Mouse (Mus musculus) hindbrain, embryonic 16.5 days (tissue): Measurements from ENCODE around the gene Bbc3. TPM values are rescaled to one million over a fixed set of nuclear protein-coding genes. Genes with fewer than 3 reads are reported as not detected.

Source experiments
- ATAC-seq: fragments of 200-750 bp; cut with Nextera tagmentation; 2 replicates; pipeline ENCODE4 v1.8.0; 2017; ENCODE audit warnings: moderate TSS enrichment, moderate library complexity
- H3K27ac ChIP-seq: fragments of 300-500 bp; sonication (generic); 2 replicates; pipeline ENCODE4 v1.5.1; 2014; ENCODE audit warnings: low read depth, mild to moderate bottlenecking, control low read depth, low read length, moderate library complexity
- H3K27me3 ChIP-seq: fragments of 300-500 bp; sonication (generic); replicated peaks from 2 replicates; pipeline ENCODE4 v1.6.1; 2014; ENCODE audit warnings: low read length; ENCODE audit not compliant: control insufficient read depth, insufficient read depth
- H3K36me3 ChIP-seq: fragments of 300-500 bp; sonication (generic); 2 replicates; pipeline ENCODE4 v1.6.1; 2014; ENCODE audit warnings: mild to moderate bottlenecking, low read length, moderate library complexity, mixed read lengths; ENCODE audit not compliant: control insufficient read depth, insufficient read depth
- H3K4me1 ChIP-seq: fragments of 300-500 bp; sonication (generic); 2 replicates; pipeline ENCODE4 v1.6.1; 2014; ENCODE audit warnings: low read depth, low read length; ENCODE audit not compliant: control insufficient read depth, insufficient read depth
- H3K4me2 ChIP-seq: fragments of 300-500 bp; sonication (generic); 2 replicates; pipeline ENCODE4 v1.6.1; 2014; ENCODE audit warnings: mild to moderate bottlenecking, low read length, control low read depth, moderate library complexity
- H3K4me3 ChIP-seq: fragments of 300-500 bp; sonication (generic); 2 replicates; pipeline ENCODE4 v1.5.1; 2014; ENCODE audit warnings: mild to moderate bottlenecking, low read length, control low read depth, moderate library complexity
- H3K9ac ChIP-seq: fragments of 300-500 bp; sonication (generic); 2 replicates; pipeline ENCODE4 v1.6.1; 2014; ENCODE audit warnings: low read depth, mild to moderate bottlenecking, control low read depth, low read length, moderate library complexity
- H3K9me3 ChIP-seq: fragments of 300-500 bp; sonication (generic); 2 replicates; pipeline ENCODE4 v1.6.1; 2014; ENCODE audit warnings: mild to moderate bottlenecking, low read length, moderate library complexity; ENCODE audit not compliant: control insufficient read depth
- WGBS: fragments of 180-500 bp; shearing (Covaris S2); extraction: QIAGEN DNeasy Blood & Tissue Kit; methylation state at CpG from one replicate; pipeline ENCODE4 v1.1.7; 2014; 5-methylcytosine and 5-hydroxymethylcytosine counted together
- polyA plus RNA-seq: library from polyadenylated mRNA; unstranded; fragments of >200 nt; fragmentation: Nextera tagmentation; extraction: Ambion mirVana; gene quantifications from 2 replicates; pipeline ENCODE4 v1.2.1, GENCODE M21; 2015

Gene Bbc3
- polyA plus RNA-seq, 1 experiment from 2014 or later: 32.7 TPM

- no peaks in the 10 kb centered on the region for H3K27me3 ChIP-seq
- no peaks in the 10 kb centered on the region for H3K36me3 ChIP-seq
- WGBS: under 1% methylated on average over 42 of the region's 49 CpGs
- no peak for ATAC-seq
- H3K4me2 ChIP-seq: peak overlapping the region; percentile 93
- no peaks in the 10 kb centered on the region for H3K9me3 ChIP-seq
- peak overlapping the region; percentile 92 for H3K9ac ChIP-seq
- peak overlapping the region; percentile 90 for H3K27ac ChIP-seq
- peak overlapping the region; percentile 71 for H3K4me3 ChIP-seq
- peaks cover 38% of the 10 kb centered on the region for H3K4me1 ChIP-seq
Measured at GRCm38 (mm10) chr7:16312011-16312671, 3.9 kb downstream of the Bbc3 start.

GRCm38 (mm10) chr7:16312672-16313311 lies 4.6 kb downstream of the Bbc3 start:
- no peak for ATAC-seq
- Histone ChIP-seq H3K27ac (peak overlapping the region; percentile 90), H3K9me3 (no peaks in the 10 kb centered on the region), H3K36me3 (no peaks in the 10 kb centered on the region; the same call in 1 of the 2 replicates), H3K4me3 (peak overlapping the region; percentile 71), H3K27me3 (no peaks in the 10 kb centered on the region), H3K9ac (peak overlapping the region; percentile 92), H3K4me2 (peak overlapping the region; percentile 93), H3K4me1 (peaks cover 38% of the 10 kb centered on the region)
- WGBS: under 1% methylated on average over 12 of the region's 12 CpGs

GRCm38 (mm10) chr7:16313481-16314220 lies 5.5 kb downstream of the Bbc3 start:
- Histone ChIP-seq H3K27me3 (no peaks in the 10 kb centered on the region), H3K9me3 (no peaks in the 10 kb centered on the region), H3K4me3 (peak overlapping the region; percentile 71), H3K9ac (peak overlapping the region; percentile 86), H3K27ac (peak overlapping the region; percentile 90), H3K4me1 (peaks cover 37% of the 10 kb centered on the region), H3K4me2 (peak overlapping the region; percentile 93), H3K36me3 (no peaks in the 10 kb centered on the region; the same call in 1 of the 2 replicates)
- ATAC-seq: peak; percentile 66
- 0% methylated on average over 31 of the region's 66 CpGs for WGBS

GRCm38 (mm10) chr7:16314221-16314775 lies 6.1 kb downstream of the Bbc3 start:
- H3K36me3 ChIP-seq: no peaks in the 10 kb centered on the region; the same call in 1 of the 2 replicates
- H3K9me3 ChIP-seq: no peaks in the 10 kb centered on the region
- peak overlapping the region; percentile 71 for H3K4me3 ChIP-seq
- H3K4me2 ChIP-seq: peak overlapping the region; percentile 93
- H3K4me1 ChIP-seq: peaks cover 31% of the 10 kb centered on the region
- peak overlapping the region; percentile 86 for H3K9ac ChIP-seq
- 8% methylated on average over 13 of the region's 13 CpGs for WGBS
- H3K27me3 ChIP-seq: no peaks in the 10 kb centered on the region
- H3K27ac ChIP-seq: peak overlapping the region; percentile 90
- ATAC-seq: peak; percentile 29

DNA sequence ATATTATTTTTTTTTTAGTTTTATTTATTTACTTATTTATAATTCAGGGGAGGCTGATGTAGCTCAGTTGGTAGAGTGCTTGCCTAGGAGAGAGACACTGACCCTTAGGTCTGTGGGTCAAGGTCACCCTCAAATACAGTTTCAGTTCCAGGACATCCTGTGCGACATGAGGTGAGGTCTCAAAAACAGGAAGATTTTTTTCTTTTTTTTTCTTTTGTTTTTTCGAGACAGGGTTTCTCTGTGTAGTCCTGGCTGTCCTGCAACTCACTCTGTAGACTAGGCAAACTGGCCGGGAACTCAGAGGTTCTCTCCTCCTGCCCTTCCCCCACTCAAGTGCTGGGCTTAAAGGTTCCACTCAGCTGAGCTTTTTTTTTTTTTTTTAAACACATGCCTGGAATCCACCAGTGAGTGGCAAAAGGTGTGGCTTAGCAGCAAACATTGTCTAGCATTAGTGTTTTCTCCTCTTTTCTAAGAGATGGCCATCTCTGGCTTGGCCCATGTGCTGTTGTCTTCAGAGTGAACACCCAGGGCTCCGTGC lies 7.1 kb downstream of the Bbc3 start:
- ATAC-seq: no peak
- Histone ChIP-seq H3K27ac (no peak overlapping the region), H3K4me2 (no peak overlapping the region), H3K4me3 (no peak overlapping the region), H3K9ac (no peak overlapping the region), H3K9me3 (no peaks in the 10 kb centered on the region), H3K4me1 (peaks cover 28% of the 10 kb centered on the region), H3K27me3 (no peaks in the 10 kb centered on the region), H3K36me3 (no peaks in the 10 kb centered on the region; the same call in 1 of the 2 replicates)
- WGBS: 64% methylated on average over 4 of the region's 4 CpGs

DNA sequence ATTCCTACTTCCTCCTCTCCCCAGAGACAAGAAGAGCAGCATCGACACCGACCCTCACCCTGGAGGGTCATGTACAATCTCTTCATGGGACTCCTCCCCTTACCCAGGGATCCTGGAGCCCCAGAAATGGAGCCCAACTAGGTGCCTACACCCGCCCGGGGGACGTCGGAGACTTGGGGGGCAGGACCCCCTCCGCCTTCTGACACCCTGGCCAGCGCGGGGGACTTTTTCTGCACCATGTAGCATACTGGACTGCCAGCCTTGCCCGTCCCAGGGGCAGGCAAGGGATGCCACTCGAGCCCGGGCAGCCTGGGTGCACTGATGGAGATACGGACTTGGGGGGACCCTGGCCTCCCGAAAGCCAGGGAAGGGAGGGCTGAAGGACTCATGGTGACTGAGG lies 8.9 kb downstream of the Bbc3 start:
- Histone ChIP-seq H3K27me3 (no peaks in the 10 kb centered on the region), H3K36me3 (no peaks in the 10 kb centered on the region; the same call in 1 of the 2 replicates), H3K9me3 (no peaks in the 10 kb centered on the region), H3K4me2 (no peak overlapping the region), H3K9ac (no peak overlapping the region), H3K4me1 (peaks cover 15% of the 10 kb centered on the region), H3K27ac (no peak overlapping the region), H3K4me3 (no peak overlapping the region)
- ATAC-seq: no peak
- 87% methylated on average over 14 of the region's 14 CpGs for WGBS

- no peak overlapping the region for H3K27ac ChIP-seq
- H3K36me3 ChIP-seq: no peaks in the 10 kb centered on the region; the same call in 1 of the 2 replicates
- WGBS: 87% methylated on average over 4 of the region's 4 CpGs
- H3K9ac ChIP-seq: no peak overlapping the region
- H3K9me3 ChIP-seq: no peaks in the 10 kb centered on the region
- no peaks in the 10 kb centered on the region; the same call in 1 of the 2 replicates for H3K4me1 ChIP-seq
- H3K4me2 ChIP-seq: no peak overlapping the region
- no peak overlapping the region for H3K4me3 ChIP-seq
- ATAC-seq: no peak
- H3K27me3 ChIP-seq: no peaks in the 10 kb centered on the region
Measured at GRCm38 (mm10) chr7:16319216-16319615, 11.0 kb downstream of the Bbc3 start.

GRCm38 (mm10) chr7:16320479-16320878 lies 12.3 kb downstream of the Bbc3 start:
- 87% methylated on average over 6 of the region's 6 CpGs for WGBS
- no peak overlapping the region for H3K9ac ChIP-seq
- H3K9me3 ChIP-seq: no peaks in the 10 kb centered on the region
- H3K36me3 ChIP-seq: no peaks in the 10 kb centered on the region; the same call in 1 of the 2 replicates
- no peak overlapping the region for H3K4me3 ChIP-seq
- H3K27ac ChIP-seq: no peak overlapping the region
- no peaks in the 10 kb centered on the region for H3K27me3 ChIP-seq
- H3K4me2 ChIP-seq: no peak overlapping the region
- no peak for ATAC-seq
- no peaks in the 10 kb centered on the region for H3K4me1 ChIP-seq
